In genomic region chr11:21370399-21371121, GRCm38 (mm10) we compare ENCODE assay signal across 8 mouse cellular contexts. TPM values are rescaled to one million over a fixed set of nuclear protein-coding genes. Genes with fewer than 3 reads are reported as not detected.
DNase-seq lines count a peak whose midpoint lies in the region; ATAC-seq and TF ChIP-seq lines count a peak whose summit lies in the region.

No protein-coding gene starts in this region.

- peak; percentile 55 for DNase-seq in G1E (ENCODE audit: low spot score)
- peak; percentile 24 for DNase-seq in c-Kit-positive CD71-positive TER-119-positive erythroid progenitor cells, embryonic 14.5 days (ENCODE audit: low spot score)
- peak; percentile 56 for DNase-seq in forebrain, postnatal 0 days
- DNase-seq in heart, postnatal 36 days = peak; percentile 70 to 89
- peak; percentile 46 to 54 for DNase-seq in layer of hippocampus, adult 2 months (ENCODE audit: low spot score in 2 of 2)
- DNase-seq in thymus, postnatal 14 days = peak; percentile 88

- H3K4me2 ChIP-seq in forebrain, postnatal 0 days (ENCODE audit: low read depth) = peak overlapping the region; percentile 63
- H3K4me2 ChIP-seq in lung, embryonic 15.5 days = peak overlapping the region; percentile 76

- H3K4me1 ChIP-seq in G1E (ENCODE audit: insufficient read depth, low read depth, low read length) = peaks cover 15% of the 10 kb centered on the region
- H3K4me1 ChIP-seq in forebrain, postnatal 0 days (ENCODE audit: insufficient read depth) = peaks cover 11% of the 10 kb centered on the region
- H3K4me1 ChIP-seq in lung, embryonic 15.5 days = peaks cover 22% of the 10 kb centered on the region

- peak overlapping the region; percentile 77 for H3K27ac ChIP-seq in forebrain, postnatal 0 days (ENCODE audit: low read depth, low read length)
- H3K27ac ChIP-seq in layer of hippocampus, adult 2 months = peak overlapping the region; percentile 97
- peak overlapping the region; percentile 98 for H3K27ac ChIP-seq in lung, embryonic 15.5 days

- peaks cover 7% of the 10 kb centered on the region for H3K27me3 ChIP-seq in G1E (ENCODE audit: insufficient read depth, low read length)
- H3K27me3 ChIP-seq in forebrain, postnatal 0 days (ENCODE audit: insufficient read depth, low read length) = no peaks in the 10 kb centered on the region
- no peaks in the 10 kb centered on the region for H3K27me3 ChIP-seq in lung, embryonic 15.5 days

- H3K9me3 ChIP-seq in G1E (replicated peaks) = no peaks in the 10 kb centered on the region
- no peaks in the 10 kb centered on the region for H3K9me3 ChIP-seq in forebrain, postnatal 0 days (ENCODE audit: low read length)
- no peaks in the 10 kb centered on the region for H3K9me3 ChIP-seq in lung, embryonic 15.5 days

- 0 out of 2 replicates have a peak, but pooled peaks have one; percentile 25 for ATAC-seq in G1E (ENCODE audit: extremely low read depth, insufficient number of reproducible peaks, low FRiP score, poor library complexity, severe bottlenecking)
- ATAC-seq in forebrain, postnatal 0 days = peak; percentile 84
- peak; percentile 97 for ATAC-seq in lung, embryonic 15.5 days (ENCODE audit: borderline replicate concordance, extremely low read depth, low FRiP score, low TSS enrichment)
- peak; percentile 58 for ATAC-seq in neutrophil, adult 5-6 weeks (ENCODE audit: extremely low read depth, insufficient number of reproducible peaks, low FRiP score, poor library complexity, severe bottlenecking)

- H3K9ac ChIP-seq in forebrain, postnatal 0 days = peak overlapping the region; percentile 76
- peak overlapping the region; percentile 78 for H3K9ac ChIP-seq in lung, embryonic 15.5 days

- peak overlapping the region; percentile 88 for H3K4me3 ChIP-seq in G1E (ENCODE audit: low read depth, low read length)
- H3K4me3 ChIP-seq in forebrain, postnatal 0 days (ENCODE audit: low read depth, low read length) = peak overlapping the region; percentile 87
- H3K4me3 ChIP-seq in layer of hippocampus, adult 2 months = peak overlapping the region; percentile 93
- H3K4me3 ChIP-seq in lung, embryonic 15.5 days = peak overlapping the region; percentile 74

- no peak for TF ChIP-seq CTCF in G1E (IDR thresholded peaks at IDR 0.05; ENCODE audit: low read depth, low read length)
- no peak for TF ChIP-seq CTCF in forebrain, postnatal 0 days (IDR thresholded peaks at IDR 0.05; ENCODE audit: low read depth)
- TF ChIP-seq CTCF in layer of hippocampus, adult 2 months (conservative IDR thresholded peaks at IDR 0.05) = no peak; the same call in 1 of the 2 replicates

- no peaks in the 10 kb centered on the region for H3K36me3 ChIP-seq in G1E (replicated peaks)
- no peaks in the 10 kb centered on the region for H3K36me3 ChIP-seq in forebrain, postnatal 0 days (ENCODE audit: insufficient read depth)
- H3K36me3 ChIP-seq in lung, embryonic 15.5 days = no peaks in the 10 kb centered on the region

- under 1% methylated on average over 63 of the region's 69 CpGs for WGBS in forebrain, postnatal 0 days
- under 1% methylated on average over 63 of the region's 69 CpGs for WGBS in lung, embryonic 15.5 days

- intact Hi-C loops in heart, postnatal 36 days (cut with DNase I) = loop anchor here (2.0 to 5.0 kb wide), 2 partner anchors 200 to 283 kb away; no protein-coding TSS in a partner anchor

RNA-seq across cellular contexts. Expression of gene Ugp2, which starts 0.4 kb away (rescaled TPM):
- total RNA-seq in G1E (2014; fragmentation: Nextera tagmentation) = 13.1 and 17.7 TPM in 2 replicates
- 35.7 and 38.4 TPM in 2 replicates for total RNA-seq in G1E (2017)
- polyA plus RNA-seq in G1E (2012) = 2.4 and 2.5 TPM in 2 replicates
- total RNA-seq in forebrain, postnatal 0 days (2014; rRNA removed) = 66.9 and 69.5 TPM in 2 replicates
- polyA plus RNA-seq in forebrain, postnatal 0 days (2015; fragmentation: Nextera tagmentation; extraction: Ambion mirVana) = 50.3 and 59.9 TPM in 2 replicates
- 100 to 1,000 TPM; 212 to 232 TPM for total RNA-seq in heart, postnatal 36 days (2021)
- 10 to 100 TPM; 74.0 to 81.0 TPM for total RNA-seq in layer of hippocampus, adult 2 months (2021)
- 89.5 and 95.1 TPM in 2 replicates for polyA plus RNA-seq in lung, embryonic 15.5 days (2015; fragmentation: Nextera tagmentation; extraction: Ambion mirVana)
- 93.1 and 96.5 TPM in 2 replicates for total RNA-seq in neutrophil, adult 5-6 weeks (2017)

Comparison
In these comparisons a context has a peak if more than half of its experiments do, and no peak if none do; other contexts are left out.
1. Peak in every context shown above with its lines: DNase-seq, ATAC-seq, H3K4me3 ChIP-seq and H3K27ac ChIP-seq.
2. ATAC-seq: peak in every context shown above with its lines; median percentile 97 in lung, embryonic 15.5 days; 84 in forebrain, postnatal 0 days; 58 in neutrophil, adult 5-6 weeks; 25 in G1E.
3. DNase-seq: peak in every context shown above with its lines; median percentile 88 in thymus, postnatal 14 days; 80 in heart, postnatal 36 days; 56 in forebrain, postnatal 0 days; 55 in G1E; 50 in layer of hippocampus, adult 2 months; 24 in c-Kit-positive CD71-positive TER-119-positive erythroid progenitor cells, embryonic 14.5 days.